Mouse (Mus musculus) macrophage (primary cell): ENCODE data around the gene Tenm2. TPM values are rescaled to one million over a fixed set of nuclear protein-coding genes. Genes with fewer than 3 reads are reported as not detected.

ENCODE experiments used
- H3K27ac ChIP-seq: fragments of 350-480 bp; formaldehyde crosslinking; 2 replicates; pipeline ENCODE4 v1.9.0; 2021
- H3K36me3 ChIP-seq: fragments of 350-480 bp; formaldehyde crosslinking; 2 replicates; pipeline ENCODE4 v1.9.0; 2021; ENCODE audit errors: inconsistent target
- H3K4me3 ChIP-seq: fragments of 350-480 bp; formaldehyde crosslinking; 2 replicates; pipeline ENCODE4 v1.9.0; 2021; ENCODE audit errors: inconsistent target
- H3K79me2 ChIP-seq: fragments of 350-480 bp; formaldehyde crosslinking; 2 replicates; pipeline ENCODE4 v1.9.0; 2021; ENCODE audit errors: inconsistent target
- WGBS: methylation state at CpG from one replicate; pipeline ENCODE4 v1.1.7; 2026; ENCODE audit warnings: inconsistent platforms; ENCODE audit not compliant: missing documents; 5-methylcytosine and 5-hydroxymethylcytosine counted together
- polyA plus RNA-seq: library from polyadenylated mRNA; stranded (reverse); fragments of 250-400 nt; gene quantifications from 3 replicates; pipeline ENCODE4 v1.2.4, GENCODE M21; 2018; ENCODE audit warnings: inconsistent platforms

The Tenm2 gene
- polyA plus RNA-seq, 1 experiment from 2014 or later, result not detected

GRCm38 (mm10) chr11:35976482-35976881 lies 1259.3 kb downstream of the Tenm2 start:
- 91% methylated on average over 5 of the region's 6 CpGs for WGBS
- no peak overlapping the region for H3K27ac ChIP-seq
- no peaks in the 10 kb centered on the region for H3K79me2 ChIP-seq

GRCm38 (mm10) chr11:35974632-35975450 lies 1260.9 kb downstream of the Tenm2 start:
- Histone ChIP-seq H3K4me3 (no peak overlapping the region), H3K36me3 (no peaks in the 10 kb centered on the region), H3K27ac (no peak overlapping the region), H3K79me2 (no peaks in the 10 kb centered on the region)
- 87% methylated on average over 6 of the region's 6 CpGs for WGBS

More at GRCm38 (mm10) chr11:35976482-35976881, 1259.3 kb downstream of the Tenm2 start:
- Histone ChIP-seq H3K4me3 (no peak overlapping the region), H3K36me3 (no peaks in the 10 kb centered on the region)

GRCm38 (mm10) chr11:35973135-35973534 lies 1262.6 kb downstream of the Tenm2 start:
- no peak overlapping the region for H3K27ac ChIP-seq
- H3K79me2 ChIP-seq, result no peaks in the 10 kb centered on the region
- WGBS, result 63% methylated on average over 7 of the region's 7 CpGs
- no peak overlapping the region for H3K4me3 ChIP-seq
- H3K36me3 ChIP-seq, result no peaks in the 10 kb centered on the region

GRCm38 (mm10) chr11:35972270-35972931 lies 1263.4 kb downstream of the Tenm2 start:
- H3K27ac ChIP-seq, result no peak overlapping the region
- WGBS, result 20% methylated on average over 6 of the region's 6 CpGs

GRCm38 (mm10) chr11:35970806-35971705 lies 1264.7 kb downstream of the Tenm2 start:
- Histone ChIP-seq H3K4me3 (no peak overlapping the region), H3K27ac (no peak overlapping the region), H3K79me2 (no peaks in the 10 kb centered on the region), H3K36me3 (no peaks in the 10 kb centered on the region)
- WGBS, result 89% methylated on average over 19 of the region's 19 CpGs

More at GRCm38 (mm10) chr11:35972270-35972931, 1263.4 kb downstream of the Tenm2 start:
- Histone ChIP-seq H3K79me2 (no peaks in the 10 kb centered on the region), H3K36me3 (no peaks in the 10 kb centered on the region), H3K4me3 (no peak overlapping the region)

GRCm38 (mm10) chr11:35968291-35968690 lies 1267.5 kb downstream of the Tenm2 start:
- WGBS, result 96% methylated on average over 10 of the region's 10 CpGs
- Histone ChIP-seq H3K79me2 (no peaks in the 10 kb centered on the region), H3K36me3 (no peaks in the 10 kb centered on the region), H3K27ac (no peak overlapping the region), H3K4me3 (no peak overlapping the region)

GRCm38 (mm10) chr11:35963981-35964549 lies 1271.7 kb downstream of the Tenm2 start:
- Histone ChIP-seq H3K4me3 (no peak overlapping the region), H3K79me2 (no peaks in the 10 kb centered on the region), H3K27ac (no peak overlapping the region), H3K36me3 (no peaks in the 10 kb centered on the region)
- 84% methylated on average over 9 of the region's 9 CpGs for WGBS

GRCm38 (mm10) chr11:35963554-35963953 lies 1272.2 kb downstream of the Tenm2 start:
- Histone ChIP-seq H3K79me2 (no peaks in the 10 kb centered on the region), H3K36me3 (no peaks in the 10 kb centered on the region), H3K27ac (no peak overlapping the region), H3K4me3 (no peak overlapping the region)
- 67% methylated on average over 2 of the region's 2 CpGs for WGBS

GRCm38 (mm10) chr11:35962431-35962830 lies 1273.3 kb downstream of the Tenm2 start:
- Histone ChIP-seq H3K27ac (no peak overlapping the region), H3K36me3 (no peaks in the 10 kb centered on the region), H3K79me2 (no peaks in the 10 kb centered on the region), H3K4me3 (no peak overlapping the region)
- WGBS, result 97% methylated on average over 2 of the region's 2 CpGs

- no peaks in the 10 kb centered on the region for H3K36me3 ChIP-seq
- WGBS, result 87% methylated on average over 3 of the region's 3 CpGs
- H3K27ac ChIP-seq, result no peak overlapping the region
- no peak overlapping the region for H3K4me3 ChIP-seq
- H3K79me2 ChIP-seq, result no peaks in the 10 kb centered on the region
Observed at GRCm38 (mm10) chr11:35959270-35959669, 1276.5 kb downstream of the Tenm2 start.
